Comparison of ENCODE assay signal across 9 mouse cellular contexts in genomic region chr15:79505616-79506283, GRCm38 (mm10). TPM values are rescaled to one million over a fixed set of nuclear protein-coding genes. Genes with fewer than 3 reads are reported as not detected.
DNase-seq lines count a peak whose midpoint lies in the region; ATAC-seq lines count a peak whose summit lies in the region.
"Had no signal": no experiment of that assay in that cellular context is flagged by ENCODE, and none has a peak within 500 bp of the region (broad histone marks: within the 10 kb centered on the region; RNA-seq: fewer than 3 reads in every experiment).

No protein-coding gene starts in this region.

- peak overlapping the region; percentile 65 for H3K9ac ChIP-seq in forebrain, embryonic 13.5 days

- peaks cover 34% of the 10 kb centered on the region for H3K4me1 ChIP-seq in forebrain, embryonic 13.5 days

- H3K36me3 ChIP-seq in forebrain, embryonic 13.5 days (ENCODE audit: poor library complexity, severe bottlenecking), result no peaks in the 10 kb centered on the region

- 1% methylated on average over 55 of the region's 71 CpGs for WGBS in forebrain, embryonic 13.5 days

- intact Hi-C loops in heart, postnatal 36 days (cut with DNase I), result no loop called here

- peak; percentile 81 to 87 for DNase-seq in left cerebral cortex, adult 18-20 months (ENCODE audit: low spot score in 2 of 2)
- DNase-seq in left cerebral cortex, adult 11 months (ENCODE audit: low spot score), result no peak
- DNase-seq in heart, postnatal 36 days, result peak; percentile 67 to 76
- DNase-seq in layer of hippocampus, postnatal 25 days (ENCODE audit: extremely low spot score in 1 of 2, low spot score in 1 of 2), result peak; percentile 83 to 94
- peak; percentile 74 for DNase-seq in lung, postnatal 10 days
- peak; percentile 83 to 88 for DNase-seq in right cerebral cortex, postnatal 10 days (ENCODE audit: low spot score in 2 of 2)
- no peak for DNase-seq in B cell, adult 2 months

- peak overlapping the region; percentile 49 for H3K4me3 ChIP-seq in forebrain, embryonic 13.5 days

- H3K27me3 ChIP-seq in forebrain, embryonic 13.5 days, result peaks cover 91% of the 10 kb centered on the region

- peak; percentile 73 for ATAC-seq in forebrain, embryonic 13.5 days

- H3K4me2 ChIP-seq in forebrain, embryonic 13.5 days, result peak overlapping the region; percentile 97

- no peaks in the 10 kb centered on the region for H3K9me3 ChIP-seq in forebrain, embryonic 13.5 days (replicated peaks)

- no peak overlapping the region for H3K27ac ChIP-seq in forebrain, embryonic 13.5 days

RNA-seq across cellular contexts. Expression of gene Kcnj4, which starts 0.7 kb away (rescaled TPM):
- 100 to 1,000 TPM; 184 TPM for total RNA-seq in left cerebral cortex, adult 18-20 months (2021)
- not detected in 2 replicates for polyA plus RNA-seq in forebrain, embryonic 13.5 days (2015; fragmentation: Nextera tagmentation; extraction: Ambion mirVana)
- total RNA-seq in heart, postnatal 36 days (2021), result under 1 TPM in 1 of 2 experiments, not detected in 1; 0.11 TPM
- total RNA-seq in layer of hippocampus, postnatal 25 days (2021), result 10 to 100 TPM; 85.0 to 86.9 TPM
- total RNA-seq: neutrophil, adult 5-6 weeks had no signal

RNA-seq across cellular contexts. Expression of gene Kdelr3, which starts 10.5 kb away (rescaled TPM):
- under 1 TPM; 0.35 to 0.63 TPM for total RNA-seq in left cerebral cortex, adult 18-20 months (2021)
- 5.1 and 6.4 TPM in 2 replicates for polyA plus RNA-seq in forebrain, embryonic 13.5 days (2015; fragmentation: Nextera tagmentation; extraction: Ambion mirVana)
- total RNA-seq in heart, postnatal 36 days (2021), result 1 to 10 TPM; 6.5 to 7.2 TPM
- under 1 TPM; 0.37 to 0.68 TPM for total RNA-seq in layer of hippocampus, postnatal 25 days (2021)
- total RNA-seq: neutrophil, adult 5-6 weeks had no signal

RNA-seq across cellular contexts. Expression of gene Ddx17, which starts 40.8 kb away (rescaled TPM):
- total RNA-seq in left cerebral cortex, adult 18-20 months (2021), result 100 to 1,000 TPM; 304 to 309 TPM
- polyA plus RNA-seq in forebrain, embryonic 13.5 days (2015; fragmentation: Nextera tagmentation; extraction: Ambion mirVana), result 61.5 and 66.8 TPM in 2 replicates
- 10 to 100 TPM; 84.7 to 86.5 TPM for total RNA-seq in heart, postnatal 36 days (2021)
- 100 to 1,000 TPM; 275 to 348 TPM for total RNA-seq in layer of hippocampus, postnatal 25 days (2021)

RNA-seq across cellular contexts. Expression of gene Csnk1e, which starts 50.4 kb away (rescaled TPM):
- 100 to 1,000 TPM; 135 to 149 TPM for total RNA-seq in left cerebral cortex, adult 18-20 months (2021)
- 200 and 208 TPM in 2 replicates for polyA plus RNA-seq in forebrain, embryonic 13.5 days (2015; fragmentation: Nextera tagmentation; extraction: Ambion mirVana)
- total RNA-seq in heart, postnatal 36 days (2021), result 10 to 100 TPM; 55.8 to 60.5 TPM
- total RNA-seq in layer of hippocampus, postnatal 25 days (2021), result 100 to 1,000 TPM; 110 to 121 TPM

Comparison
In these comparisons a context has a peak if more than half of its experiments do, and no peak if none do; other contexts are left out.
1. DNase-seq: peak in left cerebral cortex, adult 18-20 months (2 of 2), heart, postnatal 36 days (2 of 2), layer of hippocampus, postnatal 25 days (2 of 2), lung, postnatal 10 days (single experiment) and right cerebral cortex, postnatal 10 days (2 of 2); none in left cerebral cortex, adult 11 months (single experiment) and B cell, adult 2 months (0 of 2).
2. RNA of gene Kcnj4, which starts 0.7 kb away (total RNA-seq): 184 TPM in left cerebral cortex, adult 18-20 months and 85.0 to 86.9 TPM in layer of hippocampus, postnatal 25 days; 0.11 TPM in heart, postnatal 36 days; every median in the first group is over 10 times any median in the second.
3. RNA of gene Kdelr3, which starts 10.5 kb away (total RNA-seq): 6.5 to 7.2 TPM in heart, postnatal 36 days; 0.37 to 0.68 TPM in layer of hippocampus, postnatal 25 days and 0.35 to 0.63 TPM in left cerebral cortex, adult 18-20 months; every median in the first group is over 4 times any median in the second.